Mouse (Mus musculus) CH12.LX (cell line): ENCODE measurements around the gene Nynrin.

Source experiments
- CHD2 ChIP-seq: IDR thresholded peaks from 2 replicates; pipeline ENCODE4 v1.6.1; 2011; ENCODE audit warnings: low read length, improper control_type of control experiment
- CTCF ChIP-seq, 2 experiments: IDR thresholded peaks in 1 of 2; conservative IDR thresholded peaks in 1 of 2; 2 replicates each; pipeline ENCODE4 v1.5.1; 2011 to 2012; ENCODE audit warnings: low read depth in 2 of 2, low read length in 2 of 2, improper control_type of control experiment in 1 of 2, inconsistent platforms in 1 of 2, mild to moderate bottlenecking in 1 of 2, moderate library complexity in 1 of 2
- EP300 ChIP-seq: IDR thresholded peaks from 2 replicates; pipeline ENCODE4 v1.6.1; 2011; ENCODE audit warnings: low read length, improper control_type of control experiment
- JUND ChIP-seq: conservative IDR thresholded peaks from 2 replicates; pipeline ENCODE4 v1.6.1; 2011; ENCODE audit warnings: low read depth, low read length, improper control_type of control experiment
- MAZ ChIP-seq: IDR thresholded peaks from 2 replicates; pipeline ENCODE4 v1.6.1; 2012; ENCODE audit warnings: low read depth, mild to moderate bottlenecking, inconsistent platforms, low read length, improper control_type of control experiment, moderate library complexity
- MYC ChIP-seq: IDR thresholded peaks from 2 replicates; pipeline ENCODE4 v1.6.1; 2011; ENCODE audit warnings: low read depth, mild to moderate bottlenecking, improper control_type of control experiment, low read length
- POLR2A ChIP-seq: IDR thresholded peaks from 2 replicates; pipeline ENCODE4 v1.6.1; 2011; ENCODE audit warnings: low read depth, mild to moderate bottlenecking, improper control_type of control experiment, low read length
- RCOR1 ChIP-seq: conservative IDR thresholded peaks from 2 replicates; pipeline ENCODE4 v1.6.1; 2012; ENCODE audit warnings: low read depth, mild to moderate bottlenecking, inconsistent platforms, low read length, improper control_type of control experiment
- UBTF ChIP-seq: IDR thresholded peaks from 2 replicates; pipeline ENCODE4 v1.6.1; 2012; ENCODE audit warnings: low read depth, mild to moderate bottlenecking, inconsistent platforms, low read length, improper control_type of control experiment, moderate library complexity
- USF1 ChIP-seq: IDR thresholded peaks from 2 replicates; pipeline ENCODE4 v1.6.1; 2014; ENCODE audit warnings: low read depth, mild to moderate bottlenecking, inconsistent platforms, low read length, improper control_type of control experiment
- ZC3H11A ChIP-seq: IDR thresholded peaks from 2 replicates; pipeline ENCODE4 v1.6.1; 2012; ENCODE audit warnings: low read depth, mild to moderate bottlenecking, inconsistent platforms, low read length, improper control_type of control experiment

DNA sequence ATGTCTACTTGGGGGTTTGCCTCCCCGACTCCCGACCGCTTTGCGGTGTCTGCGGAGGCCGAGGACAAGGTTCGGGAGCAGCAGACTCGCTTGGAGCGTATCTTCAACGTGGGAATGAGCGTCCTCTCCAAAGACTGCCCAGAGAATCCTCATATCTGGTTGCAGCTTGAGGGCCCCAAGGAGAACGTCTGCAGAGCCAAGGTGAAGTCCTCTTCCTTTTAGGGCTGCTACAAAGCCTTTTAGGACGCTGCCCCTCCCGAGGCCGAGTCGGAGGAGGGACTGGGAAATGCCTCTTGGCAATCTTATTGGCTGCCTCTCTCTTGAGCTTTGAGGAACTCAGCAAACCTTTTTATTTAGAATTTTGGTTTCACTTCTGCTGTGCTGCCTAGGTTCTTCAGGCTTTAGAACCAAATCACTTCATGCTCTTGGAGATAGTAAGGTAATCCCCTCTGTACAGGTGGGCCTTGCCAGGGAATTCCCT lies 32.0 kb downstream of the Nynrin start:
- TF ChIP-seq CTCF (conservative IDR thresholded peaks at IDR 0.05 in 1 of 2, IDR thresholded peaks at IDR 0.05 in 1 of 2; ENCODE audit: low read depth in 2 of 2, low read length in 2 of 2) (no peak), UBTF (no peak), POLR2A (peak; percentile 75), EP300 (peak; percentile 79), JUND (no peak), MAZ (0 out of 2 replicates have a peak, but pooled peaks have one; percentile 45), USF1 (no peak), CHD2 (no peak), RCOR1 (no peak), ZC3H11A (no peak), MYC (no peak)
